Mouse (Mus musculus) G1E (cell line): Measurements from ENCODE around the gene Fanci. TPM values are rescaled to one million over a fixed set of nuclear protein-coding genes. Genes with fewer than 3 reads are reported as not detected.
A peak's percentile ranks its signal among the peaks of the same experiment; 100 is the strongest.

ENCODE experiments used
- ATAC-seq: 2 replicates; pipeline ENCODE4 v1.8.0; 2016; ENCODE audit warnings: mild to moderate bottlenecking; ENCODE audit not compliant: insufficient number of reproducible peaks, poor library complexity, low FRiP score, severe bottlenecking; ENCODE audit errors: extremely low read depth
- DNase-seq: peaks from one replicate; pipeline ENCODE4 v3.0.0; 2012; ENCODE audit warnings: low spot score
- H3K27me3 ChIP-seq: 2 replicates; pipeline ENCODE4 v1.6.1; 2012; ENCODE audit warnings: mild to moderate bottlenecking, low read length, inconsistent platforms; ENCODE audit not compliant: insufficient read depth
- H3K36me3 ChIP-seq: replicated peaks from 2 replicates; pipeline ENCODE3; 2012; ENCODE audit warnings: mild to moderate bottlenecking, inconsistent platforms
- H3K4me1 ChIP-seq: 2 replicates; pipeline ENCODE4 v1.6.1; 2012; ENCODE audit warnings: low read depth, low read length, inconsistent platforms, mixed read lengths; ENCODE audit not compliant: insufficient read depth
- H3K4me3 ChIP-seq: 2 replicates; pipeline ENCODE4 v1.5.1; 2012; ENCODE audit warnings: low read depth, mild to moderate bottlenecking, inconsistent platforms, low read length, moderate library complexity, mixed read lengths
- H3K9me3 ChIP-seq: replicated peaks from 2 replicates; pipeline ENCODE4 v1.6.1; 2012; ENCODE audit warnings: inconsistent platforms
- CTCF ChIP-seq: IDR thresholded peaks from 2 replicates; pipeline ENCODE4 v1.5.1; 2012; ENCODE audit warnings: low read depth, low read length, inconsistent platforms, mixed read lengths
- GATA1 ChIP-seq: IDR thresholded peaks from 2 replicates; pipeline ENCODE4 v1.6.1; 2012; ENCODE audit warnings: borderline replicate concordance, low read length, inconsistent platforms, mixed read lengths
- GATA2 ChIP-seq: IDR thresholded peaks from 2 replicates; pipeline ENCODE4 v1.6.1; 2012; ENCODE audit warnings: low read depth, low read length, inconsistent platforms, borderline replicate concordance
- POLR2AphosphoS5 ChIP-seq: IDR thresholded peaks from 2 replicates; pipeline ENCODE4 v1.6.1; 2012; ENCODE audit warnings: low read depth, low read length, inconsistent platforms; ENCODE audit not compliant: insufficient replicate concordance
- TAL1 ChIP-seq: conservative IDR thresholded peaks from 2 replicates; pipeline ENCODE4 v1.6.1; 2012; ENCODE audit warnings: low read depth, low read length, inconsistent platforms, mixed read lengths
- polyA plus RNA-seq: library from polyadenylated mRNA; stranded (reverse); fragments of >175 nt; gene quantifications from 2 replicates; pipeline ENCODE4 v1.2.3, GENCODE M21; 2012
- total RNA-seq, 2 experiments: library from RNA; stranded (forward) in 1 of 2; stranded (reverse) in 1 of 2; fragments of 200-1000 nt in 1 of 2; fragments of >200 nt in 1 of 2; fragmentation: Nextera tagmentation in 1 of 2; gene quantifications; 2 replicates each; pipeline ENCODE4 v1.2.3; 2014 to 2017

Gene Fanci
- total RNA-seq (2014; fragmentation: Nextera tagmentation) = 14.9 and 24.2 TPM in 2 replicates
- total RNA-seq (2017) = 27.8 and 28.6 TPM in 2 replicates
- polyA plus RNA-seq = 0.41 and 0.63 TPM in 2 replicates

GRCm38 (mm10) chr7:79391883-79392649, at the start of gene Fanci:
Gene Fanci (plus strand): TSS chr7:79391929.
- TF ChIP-seq CTCF (no peak), GATA1 (no peak), GATA2 (no peak), TAL1 (no peak)
- peak; percentile 77 for ATAC-seq

DNA sequence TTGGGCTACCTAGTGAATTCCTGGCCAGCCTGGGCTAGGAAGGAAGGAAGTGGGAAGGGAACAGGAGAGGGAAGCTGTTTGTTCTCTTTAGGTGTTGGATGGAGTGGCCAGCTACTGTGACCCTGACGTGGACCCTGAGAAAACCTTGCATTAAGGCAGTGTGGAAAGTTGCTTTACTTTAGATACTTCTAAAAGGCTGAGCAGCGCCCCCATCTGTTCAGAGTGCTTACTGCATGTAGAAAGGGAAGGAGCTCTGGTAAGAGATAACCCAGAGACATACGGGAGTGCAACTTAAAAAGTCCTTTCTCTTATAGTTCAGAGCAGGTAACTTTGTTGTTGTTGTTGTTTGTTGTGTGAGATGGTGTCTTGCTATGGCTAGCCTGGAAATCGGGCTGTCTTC, 45.8 kb upstream of the Fanci start:
- no peaks in the 10 kb centered on the region for H3K27me3 ChIP-seq
- no peaks in the 10 kb centered on the region for H3K4me1 ChIP-seq
- no peaks in the 10 kb centered on the region for H3K9me3 ChIP-seq
- no peak overlapping the region for H3K4me3 ChIP-seq
- peak; percentile 8; the same call in 1 of the 2 replicates for ATAC-seq
- peaks cover 84% of the 10 kb centered on the region for H3K36me3 ChIP-seq
- TF ChIP-seq CTCF = peak; percentile 80
- no peak for TF ChIP-seq GATA1
- peak; percentile 39 for DNase-seq

More at GRCm38 (mm10) chr7:79391883-79392649, at the start of gene Fanci:
- peaks cover 32% of the 10 kb centered on the region for H3K4me1 ChIP-seq
- DNase-seq = peak; percentile 82
- H3K36me3 ChIP-seq = peaks cover 25% of the 10 kb centered on the region
- peaks cover 14% of the 10 kb centered on the region for H3K27me3 ChIP-seq
- peak within 1 kb of the TSS; percentile 84 for H3K4me3 ChIP-seq
- no peaks in the 10 kb centered on the region for H3K9me3 ChIP-seq

GRCm38 (mm10) chr7:79346555-79347075, 45.1 kb upstream of the Fanci start:
- TF ChIP-seq GATA1 (no peak), POLR2AphosphoS5 (no peak), GATA2 (no peak), CTCF (no peak), TAL1 (no peak)
- DNase-seq = no peak
- Histone ChIP-seq H3K4me1 (no peaks in the 10 kb centered on the region), H3K9me3 (no peaks in the 10 kb centered on the region), H3K36me3 (peaks cover 91% of the 10 kb centered on the region), H3K27me3 (no peaks in the 10 kb centered on the region), H3K4me3 (no peak overlapping the region)
- ATAC-seq = no peak

GRCm38 (mm10) chr7:79347108-79347813, 44.5 kb upstream of the Fanci start:
- TF ChIP-seq CTCF (no peak), GATA1 (no peak), POLR2AphosphoS5 (no peak), GATA2 (no peak), TAL1 (no peak)
- ATAC-seq = no peak

DNA sequence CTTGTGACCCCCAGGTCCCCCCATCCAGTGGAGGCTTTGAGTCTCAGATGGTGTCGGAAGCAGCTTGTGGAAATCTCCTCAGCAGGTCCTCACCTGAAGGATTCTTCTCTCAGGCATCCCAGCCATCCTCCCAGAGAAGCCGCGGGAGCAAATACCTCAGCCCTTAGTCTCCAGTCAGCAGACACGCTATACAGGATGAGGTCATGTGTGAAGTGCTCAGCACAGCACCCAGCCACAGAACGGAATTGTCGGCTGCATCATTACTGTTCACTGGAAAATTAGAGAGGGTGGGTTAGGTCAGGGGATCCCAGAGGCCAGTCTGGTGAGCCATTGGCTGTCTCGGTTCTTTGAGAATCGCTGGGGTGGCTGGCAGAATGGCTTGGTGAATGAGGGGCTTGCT, 42.9 kb upstream of the Fanci start:
- no peak for ATAC-seq
- no peaks in the 10 kb centered on the region for H3K4me1 ChIP-seq
- no peaks in the 10 kb centered on the region for H3K27me3 ChIP-seq
- TF ChIP-seq POLR2AphosphoS5 = no peak
- no peak for TF ChIP-seq CTCF
- no peak for TF ChIP-seq GATA2
- TF ChIP-seq GATA1 = no peak
- TF ChIP-seq TAL1 = no peak
- DNase-seq = no peak
- no peak overlapping the region for H3K4me3 ChIP-seq
- H3K9me3 ChIP-seq = no peaks in the 10 kb centered on the region
- H3K36me3 ChIP-seq = peaks cover 98% of the 10 kb centered on the region

More at GRCm38 (mm10) chr7:79347108-79347813, 44.5 kb upstream of the Fanci start:
- no peak for DNase-seq
- no peak overlapping the region for H3K4me3 ChIP-seq
- peaks cover 97% of the 10 kb centered on the region for H3K36me3 ChIP-seq
- no peaks in the 10 kb centered on the region for H3K27me3 ChIP-seq
- no peaks in the 10 kb centered on the region for H3K9me3 ChIP-seq
- no peaks in the 10 kb centered on the region for H3K4me1 ChIP-seq

DNA sequence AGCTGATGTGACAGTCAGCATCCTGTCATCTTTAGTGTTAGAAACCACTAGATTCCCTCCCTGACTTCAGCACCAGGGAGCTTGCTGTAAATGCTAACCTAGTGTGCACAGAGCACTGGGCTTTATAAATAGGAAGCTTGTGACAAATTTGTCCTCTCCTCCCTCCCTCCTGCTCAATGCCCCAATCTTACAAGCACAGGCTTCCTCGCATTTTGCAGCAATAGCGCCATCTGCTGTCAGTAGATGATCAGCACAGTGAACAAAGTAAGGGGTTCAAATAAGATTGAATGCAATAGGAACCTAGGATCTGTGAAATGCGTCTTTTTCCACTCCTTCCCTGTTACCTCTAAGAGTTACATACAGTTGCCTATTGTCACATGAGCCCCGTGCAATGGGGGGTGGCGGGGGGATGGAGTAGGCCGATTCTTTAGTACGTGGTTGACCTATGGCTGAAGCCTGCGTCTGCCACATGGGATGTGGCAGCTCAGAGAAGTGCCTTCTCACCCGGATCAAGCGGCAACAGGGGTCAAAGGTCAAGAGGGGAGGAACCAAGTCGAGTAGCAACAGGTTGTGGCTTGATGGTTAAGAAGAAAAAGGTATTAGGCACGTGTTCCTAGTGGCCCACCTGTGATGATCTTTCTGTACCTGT, 41.9 kb upstream of the Fanci start:
- ATAC-seq (peak; percentile 40), DNase-seq (peak; percentile 67)
- H3K36me3 ChIP-seq = peaks cover 96% of the 10 kb centered on the region
- H3K9me3 ChIP-seq = no peaks in the 10 kb centered on the region
- no peaks in the 10 kb centered on the region for H3K4me1 ChIP-seq
- H3K27me3 ChIP-seq = no peaks in the 10 kb centered on the region
- no peak overlapping the region for H3K4me3 ChIP-seq
- TF ChIP-seq CTCF (peak; percentile 63), GATA2 (no peak)
